Mouse (Mus musculus) MEL (cell line): ENCODE results near the gene Glp1r.

Experiments used
- BHLHE40 ChIP-seq: IDR thresholded peaks from 2 replicates; pipeline ENCODE4 v1.6.1; 2012; ENCODE audit warnings: low read depth, mild to moderate bottlenecking, inconsistent platforms, low read length, improper control_type of control experiment, borderline replicate concordance
- CTCF ChIP-seq, 3 experiments: IDR thresholded peaks in 2 of 3; conservative IDR thresholded peaks in 1 of 3; 2 replicates each; pipeline ENCODE4 v1.5.1; 2011 to 2012; ENCODE audit warnings: low read length in 3 of 3, low read depth in 2 of 3, mild to moderate bottlenecking in 2 of 3, improper control_type of control experiment in 1 of 3, inconsistent platforms in 1 of 3, mixed read lengths in 1 of 3, moderate library complexity in 1 of 3; ENCODE audit not compliant: control insufficient read depth in 1 of 3, insufficient read depth in 1 of 3, poor library complexity in 1 of 3, severe bottlenecking in 1 of 3
- ELF1 ChIP-seq: IDR thresholded peaks from 2 replicates; pipeline ENCODE4 v1.6.1; 2014; ENCODE audit warnings: low read depth, mild to moderate bottlenecking, inconsistent platforms, low read length, improper control_type of control experiment, moderate library complexity
- MAZ ChIP-seq: IDR thresholded peaks from 2 replicates; pipeline ENCODE4 v1.6.1; 2012; ENCODE audit warnings: low read depth, mild to moderate bottlenecking, inconsistent platforms, low read length, improper control_type of control experiment

DNA sequence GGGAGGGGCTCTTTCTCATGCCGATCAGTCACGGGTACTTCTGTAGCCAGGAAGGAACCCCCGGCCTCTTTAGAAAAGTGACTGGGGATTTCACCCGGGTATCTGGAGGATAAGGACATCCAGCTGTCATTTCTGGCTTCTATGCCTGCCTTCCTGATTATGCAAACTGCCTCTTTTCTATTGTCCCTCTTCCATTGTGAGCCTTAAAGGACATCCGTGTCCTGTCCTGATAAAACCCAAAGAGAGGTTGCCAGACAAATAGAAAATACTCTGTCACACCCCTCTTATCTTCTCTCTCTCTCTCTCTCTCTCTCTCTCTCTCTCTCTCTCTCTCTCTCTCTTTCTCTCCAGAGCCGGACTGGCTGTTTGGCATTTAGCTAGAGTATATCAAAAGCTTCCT, 19.4 kb upstream of the Glp1r start:
- no peak for TF ChIP-seq BHLHE40
- TF ChIP-seq ELF1: no peak
- no peak for TF ChIP-seq MAZ
- no peak for TF ChIP-seq CTCF (IDR thresholded peaks at IDR 0.05 in 2 of 3, conservative IDR thresholded peaks at IDR 0.05 in 1 of 3; ENCODE audit: control insufficient read depth in 1 of 3, insufficient read depth in 1 of 3, low read depth in 2 of 3, low read length in 3 of 3, poor library complexity in 1 of 3, severe bottlenecking in 1 of 3)
